Mouse (Mus musculus): ENCODE measurements around the gene Lsg1. TPM values are rescaled to one million over a fixed set of nuclear protein-coding genes. Genes with fewer than 3 reads are reported as not detected.
A peak's percentile ranks its signal among the peaks of the same experiment; 100 is the strongest.

Lsg1 gene
- polyA plus RNA-seq, 1 experiment from 2014 or later = 67.3 TPM

GRCm38 (mm10) chr16:30591990-30592389 lies 4.6 kb upstream of the Lsg1 start:
- no peak for DNase-seq
- WGBS = 47% methylated on average over 3 of the region's 3 CpGs
- H3K9ac ChIP-seq = no peak overlapping the region

GRCm38 (mm10) chr16:30590264-30591209 lies 3.1 kb upstream of the Lsg1 start:
- no peaks in the 10 kb centered on the region for H3K27me3 ChIP-seq (ENCODE audit: insufficient read depth, low read length)
- H3K4me2 ChIP-seq = no peak overlapping the region
- H3K4me3 ChIP-seq (ENCODE audit: low read depth, low read length) = no peak overlapping the region
- peaks cover 2% of the 10 kb centered on the region; the same call in 1 of the 2 replicates for H3K4me1 ChIP-seq (ENCODE audit: insufficient read depth)
- peaks cover 2% of the 10 kb centered on the region; the same call in 1 of the 2 replicates for H3K36me3 ChIP-seq (ENCODE audit: insufficient read depth)
- no peaks in the 10 kb centered on the region for H3K9me3 ChIP-seq (ENCODE audit: low read depth, low read length)
- H3K9ac ChIP-seq = no peak overlapping the region
- no peak for DNase-seq
- no peak for ATAC-seq (ENCODE audit: insufficient read depth)
- no peak overlapping the region for H3K27ac ChIP-seq (ENCODE audit: low read depth)
- WGBS = 23% methylated on average over 7 of the region's 7 CpGs
- TF ChIP-seq CTCF (IDR thresholded peaks at IDR 0.05; ENCODE audit: low read depth) = no peak

More at GRCm38 (mm10) chr16:30591990-30592389, 4.6 kb upstream of the Lsg1 start:
- no peaks in the 10 kb centered on the region for H3K9me3 ChIP-seq (ENCODE audit: low read depth, low read length)
- 0 out of 2 replicates have a peak, but pooled peaks have one; percentile 6 for TF ChIP-seq CTCF (IDR thresholded peaks at IDR 0.05; ENCODE audit: low read depth)
- H3K36me3 ChIP-seq (ENCODE audit: insufficient read depth) = no peaks in the 10 kb centered on the region
- no peak overlapping the region for H3K4me3 ChIP-seq (ENCODE audit: low read depth, low read length)
- no peaks in the 10 kb centered on the region for H3K4me1 ChIP-seq (ENCODE audit: insufficient read depth)
- no peak overlapping the region for H3K4me2 ChIP-seq
- no peak overlapping the region for H3K27ac ChIP-seq (ENCODE audit: low read depth)
- H3K27me3 ChIP-seq (ENCODE audit: insufficient read depth, low read length) = no peaks in the 10 kb centered on the region; the same call in 1 of the 2 replicates
- ATAC-seq (ENCODE audit: insufficient read depth) = no peak

- Histone ChIP-seq H3K27me3 (ENCODE audit: insufficient read depth, low read length) (no peaks in the 10 kb centered on the region), H3K4me3 (ENCODE audit: low read depth, low read length) (peak overlapping the region; percentile 84), H3K4me1 (ENCODE audit: insufficient read depth) (peaks cover 2% of the 10 kb centered on the region; the same call in 1 of the 2 replicates), H3K27ac (ENCODE audit: low read depth) (peak overlapping the region; percentile 54), H3K9me3 (ENCODE audit: low read depth, low read length) (no peaks in the 10 kb centered on the region), H3K36me3 (ENCODE audit: insufficient read depth) (peaks cover 31% of the 10 kb centered on the region), H3K4me2 (peak overlapping the region; percentile 82), H3K9ac (peak overlapping the region; percentile 77)
- DNase-seq (no peak), ATAC-seq (ENCODE audit: insufficient read depth) (0 out of 2 replicates have a peak, but pooled peaks have one; percentile 40)
- TF ChIP-seq CTCF (IDR thresholded peaks at IDR 0.05; ENCODE audit: low read depth) = no peak
- 3% methylated on average over 19 of the region's 19 CpGs for whole genome bisulfite sequencing
These were observed 378 bp downstream of the Lsg1 start for GRCm38 (mm10) chr16:30586935-30587493.

- Histone ChIP-seq H3K4me3 (ENCODE audit: low read depth, low read length) (no peak overlapping the region), H3K4me1 (ENCODE audit: insufficient read depth) (no peaks in the 10 kb centered on the region), H3K9me3 (ENCODE audit: low read depth, low read length) (no peaks in the 10 kb centered on the region), H3K4me2 (no peak overlapping the region), H3K27ac (ENCODE audit: low read depth) (no peak overlapping the region), H3K27me3 (ENCODE audit: insufficient read depth, low read length) (no peaks in the 10 kb centered on the region), H3K9ac (no peak overlapping the region), H3K36me3 (ENCODE audit: insufficient read depth) (peaks cover 91% of the 10 kb centered on the region)
- DNase-seq = no peak
- WGBS = 90% methylated on average over 5 of the region's 5 CpGs
- ATAC-seq (ENCODE audit: insufficient read depth) = no peak
- TF ChIP-seq CTCF (IDR thresholded peaks at IDR 0.05; ENCODE audit: low read depth) = no peak
These were observed 6.6 kb downstream of the Lsg1 start for GRCm38 (mm10) chr16:30580765-30581164.

- Histone ChIP-seq H3K27me3 (ENCODE audit: insufficient read depth, low read length) (no peaks in the 10 kb centered on the region), H3K4me2 (no peak overlapping the region), H3K4me3 (ENCODE audit: low read depth, low read length) (no peak overlapping the region), H3K9me3 (ENCODE audit: low read depth, low read length) (no peaks in the 10 kb centered on the region), H3K4me1 (ENCODE audit: insufficient read depth) (no peaks in the 10 kb centered on the region), H3K27ac (ENCODE audit: low read depth) (no peak overlapping the region), H3K9ac (no peak overlapping the region), H3K36me3 (ENCODE audit: insufficient read depth) (peaks cover 96% of the 10 kb centered on the region)
- DNase-seq (no peak), ATAC-seq (ENCODE audit: insufficient read depth) (no peak)
- no peak for TF ChIP-seq CTCF (IDR thresholded peaks at IDR 0.05; ENCODE audit: low read depth)
- 85% methylated on average over 1 of the region's 1 CpGs for WGBS
These were observed 11.0 kb downstream of the Lsg1 start for GRCm38 (mm10) chr16:30576392-30576791.

- Histone ChIP-seq H3K36me3 (ENCODE audit: insufficient read depth) (peaks cover 96% of the 10 kb centered on the region), H3K4me1 (ENCODE audit: insufficient read depth) (no peaks in the 10 kb centered on the region)
These were observed 11.6 kb downstream of the Lsg1 start for GRCm38 (mm10) chr16:30575815-30576214.

GRCm38 (mm10) chr16:30572239-30572638 lies 15.2 kb downstream of the Lsg1 start:
- Histone ChIP-seq H3K4me3 (ENCODE audit: low read depth, low read length) (no peak overlapping the region), H3K27ac (ENCODE audit: low read depth) (no peak overlapping the region), H3K27me3 (ENCODE audit: insufficient read depth, low read length) (no peaks in the 10 kb centered on the region), H3K36me3 (ENCODE audit: insufficient read depth) (peaks cover 97% of the 10 kb centered on the region), H3K4me2 (no peak overlapping the region), H3K4me1 (ENCODE audit: insufficient read depth) (no peaks in the 10 kb centered on the region), H3K9ac (no peak overlapping the region), H3K9me3 (ENCODE audit: low read depth, low read length) (no peaks in the 10 kb centered on the region)
- no peak for ATAC-seq (ENCODE audit: insufficient read depth)
- 57% methylated on average over 4 of the region's 4 CpGs for WGBS
- DNase-seq = no peak
- TF ChIP-seq CTCF (IDR thresholded peaks at IDR 0.05; ENCODE audit: low read depth) = no peak

More at GRCm38 (mm10) chr16:30575815-30576214, 11.6 kb downstream of the Lsg1 start:
- Histone ChIP-seq H3K9ac (no peak overlapping the region), H3K9me3 (ENCODE audit: low read depth, low read length) (no peaks in the 10 kb centered on the region), H3K4me2 (no peak overlapping the region), H3K4me3 (ENCODE audit: low read depth, low read length) (no peak overlapping the region), H3K27ac (ENCODE audit: low read depth) (no peak overlapping the region), H3K27me3 (ENCODE audit: insufficient read depth, low read length) (no peaks in the 10 kb centered on the region)
- WGBS = 80% methylated on average over 7 of the region's 7 CpGs
- no peak for DNase-seq
- no peak for ATAC-seq (ENCODE audit: insufficient read depth)
- no peak for TF ChIP-seq CTCF (IDR thresholded peaks at IDR 0.05; ENCODE audit: low read depth)

Data from lung, embryonic 14.5 days (tissue).